Mouse (Mus musculus): ENCODE measurements at regions not wholly inside any gene's neighbourhood (a gene's known extent, or its start where the extent isn't known, plus 50 kb on each side); places are given as distances from the start of the nearest gene placed in this dataset.

GRCm38 (mm10) chr5:119418486-119418885 is 252.0 kb upstream of the Tbx3 start:
- no peak for DNase-seq

- peak; percentile 73 for DNase-seq
Observed at GRCm38 (mm10) chr5:119427511-119428019, 242.9 kb upstream of the Tbx3 start.

- DNase-seq = peak; percentile 37
Observed at GRCm38 (mm10) chr5:119431271-119431756, 239.2 kb upstream of the Tbx3 start.

GRCm38 (mm10) chr5:119434572-119434971 is 235.9 kb upstream of the Tbx3 start:
- no peak for DNase-seq

- DNase-seq = no peak
Observed at GRCm38 (mm10) chr5:119448494-119448893, 222.0 kb upstream of the Tbx3 start.

GRCm38 (mm10) chr5:119449166-119449565 is 221.3 kb upstream of the Tbx3 start:
- peak; percentile 88 for DNase-seq

GRCm38 (mm10) chr5:119459751-119460150 is 210.7 kb upstream of the Tbx3 start:
- DNase-seq = no peak

- DNase-seq = no peak
Observed at GRCm38 (mm10) chr5:119462659-119463530, 207.6 kb upstream of the Tbx3 start.

GRCm38 (mm10) chr5:119464553-119464952 is 205.9 kb upstream of the Tbx3 start:
- peak; percentile 74 for DNase-seq

GRCm38 (mm10) chr5:119467346-119468085 is 203.0 kb upstream of the Tbx3 start:
- peak; percentile 84 for DNase-seq

GRCm38 (mm10) chr5:119477926-119478325 is 192.5 kb upstream of the Tbx3 start:
- no peak for DNase-seq

- DNase-seq = peak; percentile 67
Observed at GRCm38 (mm10) chr5:119478331-119478730, 192.1 kb upstream of the Tbx3 start.

GRCm38 (mm10) chr5:119480191-119481190 is 190.0 kb upstream of the Tbx3 start:
- DNase-seq = peak; percentile 64

- DNase-seq = peak; percentile 43
Observed at GRCm38 (mm10) chr5:119483706-119484105, 186.8 kb upstream of the Tbx3 start.

- DNase-seq = no peak
Observed at GRCm38 (mm10) chr5:119486196-119486595, 184.3 kb upstream of the Tbx3 start.

- no peak for DNase-seq
Observed at GRCm38 (mm10) chr5:119487184-119487583, 183.3 kb upstream of the Tbx3 start.

- DNase-seq = no peak
Observed at GRCm38 (mm10) chr5:119497501-119497900, 173.0 kb upstream of the Tbx3 start.

- DNase-seq = no peak
Observed at GRCm38 (mm10) chr5:119498431-119498830, 172.0 kb upstream of the Tbx3 start.

GRCm38 (mm10) chr5:119507709-119508108 is 162.8 kb upstream of the Tbx3 start:
- no peak for DNase-seq

GRCm38 (mm10) chr5:119518506-119519252 is 151.8 kb upstream of the Tbx3 start:
- DNase-seq = peak; percentile 50

GRCm38 (mm10) chr5:119524171-119524570 is 146.3 kb upstream of the Tbx3 start:
- DNase-seq = no peak

- DNase-seq = no peak
Observed at GRCm38 (mm10) chr5:119525960-119526359, 144.5 kb upstream of the Tbx3 start.
